8 mouse cellular contexts compared by ENCODE assay signal in genomic region chr1:82290723-82291150, GRCm38 (mm10). TPM values are rescaled to one million over a fixed set of nuclear protein-coding genes. Genes with fewer than 3 reads are reported as not detected.
DNase-seq lines count a peak whose midpoint lies in the region; ATAC-seq lines count a peak whose summit lies in the region.

No protein-coding gene starts in this region.

- ATAC-seq in embryonic facial prominence, embryonic 13.5 days (ENCODE audit: insufficient number of reproducible peaks, insufficient read depth, low FRiP score, low TSS enrichment, low read depth), result peak; percentile 64
- peak; percentile 60 for ATAC-seq in heart, embryonic 11.5 days (replicated peaks; ENCODE audit: insufficient number of reproducible peaks, low FRiP score, low TSS enrichment)
- ATAC-seq in kidney, embryonic 15.5 days (replicated peaks; ENCODE audit: low FRiP score), result peak; percentile 65
- ATAC-seq in liver, embryonic 11.5 days (replicated peaks; ENCODE audit: low FRiP score), result peak; percentile 46; the same call in 1 of the 2 replicates
- peak; percentile 64 for ATAC-seq in neural tube, embryonic 13.5 days (ENCODE audit: low read depth)

- peak overlapping the region; percentile 71 for H3K4me3 ChIP-seq in embryonic facial prominence, embryonic 13.5 days
- peak overlapping the region; percentile 76 for H3K4me3 ChIP-seq in heart, embryonic 11.5 days (ENCODE audit: low read depth, low read length)
- H3K4me3 ChIP-seq in kidney, embryonic 15.5 days (replicated peaks), result peak overlapping the region; percentile 72
- peak overlapping the region; percentile 56 for H3K4me3 ChIP-seq in liver, embryonic 11.5 days (ENCODE audit: low read depth, low read length)
- peak overlapping the region; percentile 69 for H3K4me3 ChIP-seq in neural tube, embryonic 13.5 days

- peak overlapping the region; percentile 82 for H3K4me2 ChIP-seq in embryonic facial prominence, embryonic 13.5 days
- H3K4me2 ChIP-seq in heart, embryonic 11.5 days, result peak overlapping the region; percentile 81
- H3K4me2 ChIP-seq in kidney, embryonic 15.5 days, result peak overlapping the region; percentile 91
- peak overlapping the region; percentile 71 for H3K4me2 ChIP-seq in liver, embryonic 11.5 days
- H3K4me2 ChIP-seq in neural tube, embryonic 13.5 days, result peak overlapping the region; percentile 85

- H3K4me1 ChIP-seq in embryonic facial prominence, embryonic 13.5 days, result peaks cover 52% of the 10 kb centered on the region
- peaks cover 23% of the 10 kb centered on the region for H3K4me1 ChIP-seq in heart, embryonic 11.5 days (ENCODE audit: control insufficient read depth, insufficient read depth, low read length)
- peaks cover 52% of the 10 kb centered on the region for H3K4me1 ChIP-seq in kidney, embryonic 15.5 days
- H3K4me1 ChIP-seq in liver, embryonic 11.5 days (replicated peaks; ENCODE audit: control insufficient read depth, insufficient read depth, low read length), result peaks cover 3% of the 10 kb centered on the region; the same call in 1 of the 2 replicates
- H3K4me1 ChIP-seq in neural tube, embryonic 13.5 days (replicated peaks), result peaks cover 61% of the 10 kb centered on the region

- peak; percentile 15 for DNase-seq in thymus, postnatal 0 days (ENCODE audit: low spot score)
- no peak for DNase-seq in thymus, postnatal 10 days (ENCODE audit: low spot score in 2 of 2)
- DNase-seq in liver, embryonic 11.5 days (ENCODE audit: low spot score), result no peak
- DNase-seq in urinary bladder, postnatal 10 days (ENCODE audit: low spot score), result peak; percentile 37

- H3K27me3 ChIP-seq in embryonic facial prominence, embryonic 13.5 days, result no peaks in the 10 kb centered on the region
- peaks cover 3% of the 10 kb centered on the region for H3K27me3 ChIP-seq in heart, embryonic 11.5 days (ENCODE audit: control insufficient read depth, insufficient read depth, low read length)
- H3K27me3 ChIP-seq in kidney, embryonic 15.5 days, result peaks cover 20% of the 10 kb centered on the region
- peaks cover 74% of the 10 kb centered on the region for H3K27me3 ChIP-seq in liver, embryonic 11.5 days (replicated peaks; ENCODE audit: control insufficient read depth, insufficient read depth, low read length)
- no peaks in the 10 kb centered on the region for H3K27me3 ChIP-seq in neural tube, embryonic 13.5 days

- peak overlapping the region; percentile 87 for H3K9ac ChIP-seq in embryonic facial prominence, embryonic 13.5 days
- peak overlapping the region; percentile 87 for H3K9ac ChIP-seq in heart, embryonic 11.5 days (ENCODE audit: low read depth, low read length)
- peak overlapping the region; percentile 68 for H3K9ac ChIP-seq in kidney, embryonic 15.5 days
- peak overlapping the region; percentile 51 for H3K9ac ChIP-seq in liver, embryonic 11.5 days (ENCODE audit: low read depth, low read length)
- peak overlapping the region; percentile 83 for H3K9ac ChIP-seq in neural tube, embryonic 13.5 days

- H3K9me3 ChIP-seq in embryonic facial prominence, embryonic 13.5 days, result no peaks in the 10 kb centered on the region
- H3K9me3 ChIP-seq in heart, embryonic 11.5 days (replicated peaks; ENCODE audit: control insufficient read depth, low read length), result no peaks in the 10 kb centered on the region
- H3K9me3 ChIP-seq in kidney, embryonic 15.5 days (replicated peaks), result no peaks in the 10 kb centered on the region
- H3K9me3 ChIP-seq in liver, embryonic 11.5 days (ENCODE audit: control insufficient read depth, low read length), result no peaks in the 10 kb centered on the region
- no peaks in the 10 kb centered on the region for H3K9me3 ChIP-seq in neural tube, embryonic 13.5 days

- under 1% methylated on average over 31 of the region's 31 CpGs for WGBS in embryonic facial prominence, embryonic 13.5 days
- under 1% methylated on average over 31 of the region's 31 CpGs for WGBS in heart, embryonic 11.5 days (ENCODE audit: insufficient replicate concordance)
- 0% methylated on average over 31 of the region's 31 CpGs for WGBS in kidney, embryonic 15.5 days
- WGBS in liver, embryonic 11.5 days, result 1% methylated on average over 31 of the region's 31 CpGs
- WGBS in neural tube, embryonic 13.5 days, result under 1% methylated on average over 31 of the region's 31 CpGs

- H3K27ac ChIP-seq in embryonic facial prominence, embryonic 13.5 days, result peak overlapping the region; percentile 98
- H3K27ac ChIP-seq in heart, embryonic 11.5 days (ENCODE audit: low read depth, low read length), result peak overlapping the region; percentile 94
- H3K27ac ChIP-seq in kidney, embryonic 15.5 days, result peak overlapping the region; percentile 98
- H3K27ac ChIP-seq in liver, embryonic 11.5 days (ENCODE audit: low read depth, low read length), result peak overlapping the region; percentile 75
- H3K27ac ChIP-seq in neural tube, embryonic 13.5 days (replicated peaks), result peak overlapping the region; percentile 98

- peaks cover 24% of the 10 kb centered on the region for H3K36me3 ChIP-seq in embryonic facial prominence, embryonic 13.5 days
- peaks cover 7% of the 10 kb centered on the region; the same call in 1 of the 2 replicates for H3K36me3 ChIP-seq in heart, embryonic 11.5 days (ENCODE audit: control insufficient read depth, insufficient read depth, low read length)
- peaks cover 18% of the 10 kb centered on the region for H3K36me3 ChIP-seq in kidney, embryonic 15.5 days
- peaks cover 8% of the 10 kb centered on the region for H3K36me3 ChIP-seq in liver, embryonic 11.5 days (ENCODE audit: control insufficient read depth, insufficient read depth, low read length)
- H3K36me3 ChIP-seq in neural tube, embryonic 13.5 days, result peaks cover 15% of the 10 kb centered on the region

RNA-seq across cellular contexts. Expression of gene Irs1, which starts 0.5 kb away (rescaled TPM):
- 0.53 and 0.72 TPM in 2 replicates for polyA plus RNA-seq in thymus, postnatal 0 days (2015; fragmentation: Nextera tagmentation; extraction: Ambion mirVana)
- 9.2 and 9.5 TPM in 2 replicates for polyA plus RNA-seq in embryonic facial prominence, embryonic 13.5 days (2015; fragmentation: Nextera tagmentation; extraction: Ambion mirVana)
- 8.4 and 10.9 TPM in 2 replicates for polyA plus RNA-seq in heart, embryonic 11.5 days (2014; fragmentation: Nextera tagmentation; extraction: Ambion mirVana)
- 4.1 and 4.3 TPM in 2 replicates for polyA plus RNA-seq in kidney, embryonic 15.5 days (2015; fragmentation: Nextera tagmentation; extraction: Ambion mirVana)
- 3.6 and 4.1 TPM in 2 replicates for polyA plus RNA-seq in liver, embryonic 11.5 days (2014; fragmentation: Nextera tagmentation; extraction: Ambion mirVana)
- 7.1 and 8.2 TPM in 2 replicates for polyA plus RNA-seq in neural tube, embryonic 13.5 days (2015; fragmentation: Nextera tagmentation; extraction: Ambion mirVana)

RNA-seq across cellular contexts. Expression of gene Rhbdd1, which starts 25.5 kb away (rescaled TPM):
- polyA plus RNA-seq in thymus, postnatal 0 days (2015; fragmentation: Nextera tagmentation; extraction: Ambion mirVana), result 7.2 and 7.6 TPM in 2 replicates
- 6.3 and 7.6 TPM in 2 replicates for polyA plus RNA-seq in embryonic facial prominence, embryonic 13.5 days (2015; fragmentation: Nextera tagmentation; extraction: Ambion mirVana)
- polyA plus RNA-seq in heart, embryonic 11.5 days (2014; fragmentation: Nextera tagmentation; extraction: Ambion mirVana), result 7.9 and 8.7 TPM in 2 replicates
- 9.4 and 9.8 TPM in 2 replicates for polyA plus RNA-seq in kidney, embryonic 15.5 days (2015; fragmentation: Nextera tagmentation; extraction: Ambion mirVana)
- polyA plus RNA-seq in liver, embryonic 11.5 days (2014; fragmentation: Nextera tagmentation; extraction: Ambion mirVana), result 10.9 and 12.1 TPM in 2 replicates
- polyA plus RNA-seq in neural tube, embryonic 13.5 days (2015; fragmentation: Nextera tagmentation; extraction: Ambion mirVana), result 4.1 and 5.4 TPM in 2 replicates

RNA-seq across cellular contexts. Expression of gene Gm9747, which starts 57.8 kb away (rescaled TPM):
- 1.5 TPM in 2 replicates for polyA plus RNA-seq in thymus, postnatal 0 days (2015; fragmentation: Nextera tagmentation; extraction: Ambion mirVana)
- 25.5 and 29.0 TPM in 2 replicates for polyA plus RNA-seq in embryonic facial prominence, embryonic 13.5 days (2015; fragmentation: Nextera tagmentation; extraction: Ambion mirVana)
- polyA plus RNA-seq in heart, embryonic 11.5 days (2014; fragmentation: Nextera tagmentation; extraction: Ambion mirVana), result 33.1 and 40.5 TPM in 2 replicates
- polyA plus RNA-seq in kidney, embryonic 15.5 days (2015; fragmentation: Nextera tagmentation; extraction: Ambion mirVana), result 11.4 and 11.9 TPM in 2 replicates
- polyA plus RNA-seq in liver, embryonic 11.5 days (2014; fragmentation: Nextera tagmentation; extraction: Ambion mirVana), result 12.1 and 12.6 TPM in 2 replicates
- 22.1 and 26.1 TPM in 2 replicates for polyA plus RNA-seq in neural tube, embryonic 13.5 days (2015; fragmentation: Nextera tagmentation; extraction: Ambion mirVana)

Comparison
In these comparisons a context has a peak if more than half of its experiments do, and no peak if none do; other contexts are left out.
1. DNase-seq: peak in thymus, postnatal 0 days (single experiment) and urinary bladder, postnatal 10 days (single experiment); none in thymus, postnatal 10 days (0 of 2) and liver, embryonic 11.5 days (single experiment).
2. Peak in every context shown above with its lines, with median percentiles within 50 percentile points of each other: ATAC-seq, H3K27ac ChIP-seq, H3K4me2 ChIP-seq, H3K4me3 ChIP-seq and H3K9ac ChIP-seq.